Mouse (Mus musculus) gastrocnemius, adult 8-10 months (tissue): Measurements from ENCODE around the gene Ceacam1. TPM values are rescaled to one million over a fixed set of nuclear protein-coding genes. Genes with fewer than 3 reads are reported as not detected.
"Not testable (repeated sequence)": the region's sequence is repeated elsewhere in the genome, so short reads cannot be mapped to it uniquely, and the experiment has no call there.

Experiments used
- DNase-seq, 2 experiments: peaks; one replicate each; pipeline ENCODE4 v3.0.0; 2022; ENCODE audit warnings: low spot score in 2 of 2
- total RNA-seq, 4 experiments: library from RNA; stranded (reverse); gene quantifications; 2 replicates each; pipeline ENCODE4 v1.2.4; 2022

Ceacam1 gene
- total RNA-seq, 4 experiments from 2014 or later: 1.9 to 4.8 (median 3.3) TPM

DNA sequence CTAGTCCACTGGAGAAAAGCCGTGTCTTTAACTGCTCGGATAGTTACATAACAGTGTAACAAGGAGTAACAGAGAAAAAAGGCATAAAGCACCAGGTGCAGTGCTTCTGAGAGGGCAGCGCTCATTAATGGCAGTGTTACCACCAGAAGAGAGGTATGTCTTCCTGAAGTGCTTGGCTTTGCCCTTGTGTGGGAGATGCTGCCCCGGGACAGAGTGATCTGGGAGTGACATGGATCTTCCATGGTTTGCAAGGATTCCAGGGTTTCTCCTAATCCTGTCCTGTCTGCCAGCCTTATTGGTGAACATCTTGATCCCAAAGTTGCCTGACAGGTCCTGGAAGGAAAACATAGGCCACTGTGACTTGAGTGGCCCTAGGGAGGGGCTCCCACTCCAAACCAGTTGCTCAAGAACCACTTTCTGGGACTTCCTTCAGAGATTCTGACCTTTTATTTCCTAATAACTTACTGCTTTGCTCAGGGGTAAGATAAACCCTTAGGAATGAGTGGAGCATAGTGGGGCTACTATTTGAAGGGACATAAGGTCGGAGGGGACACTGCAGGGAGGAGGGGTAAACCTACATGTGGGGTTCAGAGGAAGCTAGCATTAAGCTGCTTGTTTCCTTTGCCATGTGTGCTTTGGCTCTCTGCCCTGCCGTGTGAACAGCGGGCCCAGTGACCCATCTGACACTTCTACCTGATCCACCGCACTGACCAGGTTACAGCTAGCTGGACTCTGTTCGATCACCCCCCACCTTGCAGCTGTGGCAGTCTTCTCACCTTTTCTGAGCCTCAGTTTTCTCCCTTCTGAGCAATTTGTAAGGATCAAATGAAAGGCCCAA is 37.2 kb downstream of the Ceacam1 start:
- DNase-seq: no peak

DNA sequence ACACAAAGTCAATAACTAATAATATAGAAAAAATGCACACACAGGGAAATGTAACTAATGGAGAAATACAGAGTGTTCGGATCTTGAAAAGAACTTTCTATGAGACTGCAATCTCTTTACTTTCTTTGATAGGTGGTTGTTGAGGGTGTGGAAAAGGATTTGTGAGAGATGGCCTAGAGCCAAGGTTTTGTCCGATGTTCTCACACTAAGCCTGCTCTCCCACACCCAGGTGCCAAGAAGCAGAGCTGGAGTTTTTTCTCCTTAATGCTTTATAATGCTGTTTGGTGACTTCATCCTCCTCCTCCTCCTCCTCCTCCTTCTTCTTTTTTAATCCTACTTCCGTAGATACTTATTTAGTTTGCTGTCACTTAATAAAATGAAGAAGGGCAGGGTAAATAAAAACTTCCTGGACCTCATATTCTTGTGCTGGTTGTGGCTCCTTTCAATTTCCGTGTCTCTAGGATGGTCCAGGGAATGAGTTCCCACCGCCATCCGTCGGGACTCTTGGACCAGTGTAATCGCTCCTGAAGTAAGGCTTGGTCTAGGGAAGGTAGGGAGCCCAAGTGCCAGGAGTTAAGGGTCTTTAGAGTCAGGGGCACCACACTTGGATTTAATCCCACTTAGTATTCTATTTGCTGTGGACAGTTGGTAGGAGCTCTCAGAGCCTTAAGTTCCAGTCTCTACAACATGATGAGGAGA is 38.1 kb downstream of the Ceacam1 start:
- DNase-seq: no peak

DNA sequence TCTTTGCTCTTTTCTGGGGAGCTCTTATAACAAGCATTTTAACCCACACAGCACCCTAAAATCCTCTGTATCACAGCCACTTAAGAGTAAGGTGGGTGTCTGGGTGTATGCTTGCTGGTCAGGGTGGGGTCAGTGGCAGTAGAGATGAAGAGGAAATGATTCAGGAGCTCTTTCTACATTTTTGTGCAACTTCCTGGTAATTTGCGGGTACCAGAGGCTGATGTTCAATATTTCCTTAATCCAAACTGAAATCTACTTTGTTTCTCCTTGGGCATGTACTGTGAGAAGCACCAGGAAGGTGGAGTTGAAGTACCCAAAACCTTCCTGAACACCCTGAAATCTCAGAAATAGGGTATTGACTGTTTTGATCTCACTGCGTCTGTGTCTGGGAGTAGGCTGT is 40.7 kb downstream of the Ceacam1 start:
- DNase-seq: no peak

DNA sequence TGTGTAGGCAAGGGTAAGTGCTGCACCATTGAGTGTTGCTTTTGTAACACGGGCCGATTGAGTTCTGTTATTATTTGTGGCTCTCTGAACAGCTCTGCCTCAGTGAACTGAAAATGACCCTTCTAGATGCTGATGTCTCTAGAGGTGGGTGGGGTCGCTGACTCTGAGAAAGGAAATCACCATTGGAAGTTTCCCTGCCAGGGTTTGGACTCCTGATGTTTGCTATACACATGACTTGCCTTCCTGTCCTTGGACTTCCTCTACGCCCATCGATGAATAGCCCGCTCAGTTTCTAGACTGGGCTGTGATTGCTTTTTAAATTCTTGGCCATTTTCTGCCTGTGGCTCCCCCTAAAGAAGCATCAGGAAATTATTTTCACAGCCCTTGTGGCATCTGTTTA is 41.2 kb downstream of the Ceacam1 start:
- DNase-seq: no peak

DNA sequence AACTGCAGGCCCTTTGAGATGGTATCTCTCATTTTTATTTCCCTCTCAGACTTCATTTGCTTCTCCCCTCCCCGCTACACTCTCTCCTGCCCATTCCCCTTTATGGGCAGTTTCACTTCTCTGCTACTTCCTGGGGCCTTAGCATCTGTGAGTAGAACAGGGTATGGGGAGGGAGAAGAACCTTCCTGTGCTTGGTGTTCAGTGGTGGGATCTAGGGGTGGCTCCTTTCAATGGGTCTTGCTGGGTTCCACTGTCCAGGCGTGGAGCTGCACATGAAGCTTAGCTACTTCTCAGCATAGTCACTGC is 41.9 kb downstream of the Ceacam1 start:
- no peak for DNase-seq

DNA sequence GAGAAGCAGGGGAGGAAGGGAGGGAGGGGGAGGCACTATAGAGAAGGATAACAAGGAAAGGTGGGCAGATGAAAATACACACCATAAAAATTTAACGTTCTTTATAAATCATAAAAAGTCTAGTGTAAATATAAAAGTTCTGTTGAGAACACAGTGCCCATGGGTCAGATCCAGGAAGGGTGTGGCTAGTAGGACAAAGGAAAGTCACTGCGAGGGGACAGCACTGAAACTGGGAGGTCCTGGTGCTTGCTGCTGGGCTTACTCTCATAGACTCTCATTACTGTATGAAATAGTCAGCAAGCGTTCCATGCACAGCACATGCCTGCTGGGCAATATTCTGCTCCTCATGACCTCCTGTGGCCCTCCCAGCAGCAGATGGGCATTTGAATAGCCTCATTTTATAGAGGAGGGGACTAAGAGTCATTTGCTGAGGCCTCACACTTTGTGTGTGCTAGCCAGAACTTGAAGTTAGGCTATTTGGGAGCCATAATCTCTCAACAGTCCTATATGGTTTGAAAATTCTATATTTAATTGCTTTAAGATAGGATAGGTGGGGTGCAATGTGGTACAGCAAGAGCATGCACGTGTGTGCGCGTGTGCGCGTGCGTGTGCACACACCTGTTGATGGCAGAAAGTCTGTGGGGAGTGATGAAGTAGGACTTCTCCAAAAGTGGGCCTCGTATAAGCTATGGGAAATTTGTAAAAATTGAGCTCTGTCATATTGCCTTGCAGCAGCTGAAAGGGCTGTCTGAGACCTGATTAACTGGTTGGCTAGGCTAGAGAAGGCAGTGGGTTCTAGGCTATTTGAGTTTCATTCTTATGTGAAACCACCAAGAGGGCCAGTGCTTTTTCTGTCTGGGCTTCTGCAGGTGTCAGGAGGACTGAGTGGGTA is 42.5 kb downstream of the Ceacam1 start:
- no peak for DNase-seq

DNA sequence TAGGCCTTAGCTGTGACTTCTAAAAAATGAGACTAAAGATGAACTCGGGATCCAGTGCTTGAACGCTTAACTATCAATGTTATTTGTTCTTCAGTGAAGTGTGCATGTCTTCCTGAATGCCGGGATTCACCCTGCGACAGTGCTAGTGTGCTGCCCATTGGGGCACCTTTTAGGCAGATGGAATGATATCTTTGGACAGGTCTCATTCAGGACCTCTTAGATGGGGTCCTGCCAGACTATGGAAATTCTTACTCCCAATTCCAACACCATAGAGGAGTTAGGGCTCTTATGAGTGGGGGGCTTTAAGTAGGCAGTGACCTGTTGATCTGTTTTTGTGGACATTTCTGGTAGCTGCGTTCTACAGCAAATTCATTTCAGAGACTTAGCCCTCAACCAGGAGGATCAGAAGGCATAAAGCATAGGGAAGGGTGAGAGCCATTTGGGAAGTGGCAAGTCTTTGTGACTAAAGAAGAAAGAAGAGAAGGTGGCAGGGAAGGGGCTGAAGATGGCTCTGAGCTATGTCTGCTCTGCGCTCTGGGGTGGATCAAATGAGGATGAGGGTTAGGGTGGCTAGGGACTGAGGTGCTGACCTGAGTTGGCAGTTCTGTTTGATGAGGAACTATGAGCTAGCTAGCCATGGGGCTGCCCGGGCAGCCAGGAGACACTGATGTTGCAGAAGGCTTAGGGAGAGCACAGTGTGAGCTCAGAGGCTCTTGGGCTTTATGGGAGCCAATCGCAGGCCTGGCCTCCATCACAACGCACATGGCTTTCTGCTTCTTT is 43.4 kb downstream of the Ceacam1 start:
- DNase-seq: no peak

DNA sequence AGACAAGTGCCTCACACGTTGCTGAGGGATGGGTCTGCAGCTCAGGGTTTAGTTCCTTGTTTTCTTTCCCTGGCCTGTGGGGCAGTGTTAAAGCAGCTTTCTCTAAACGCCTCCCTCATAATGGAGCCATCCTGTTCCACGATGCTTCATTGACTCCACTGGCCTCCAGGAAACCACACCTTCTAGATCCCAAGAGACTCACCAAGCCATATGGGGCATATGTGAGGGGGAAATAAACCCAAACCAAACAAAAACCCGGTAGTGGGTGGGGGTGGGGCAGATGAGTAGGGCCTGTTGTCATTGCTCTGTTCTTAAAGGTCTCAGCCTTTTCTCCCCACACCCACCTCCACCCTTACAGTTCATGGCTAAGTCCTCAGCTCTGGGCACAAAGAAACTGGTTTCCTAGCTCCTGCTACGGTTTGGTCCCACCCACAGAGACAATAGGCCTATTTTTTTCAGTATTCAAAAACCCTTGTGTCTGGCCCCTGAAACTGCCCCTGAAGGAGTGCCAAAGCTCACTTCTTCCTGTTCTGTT is 44.3 kb downstream of the Ceacam1 start:
- no peak for DNase-seq

DNA sequence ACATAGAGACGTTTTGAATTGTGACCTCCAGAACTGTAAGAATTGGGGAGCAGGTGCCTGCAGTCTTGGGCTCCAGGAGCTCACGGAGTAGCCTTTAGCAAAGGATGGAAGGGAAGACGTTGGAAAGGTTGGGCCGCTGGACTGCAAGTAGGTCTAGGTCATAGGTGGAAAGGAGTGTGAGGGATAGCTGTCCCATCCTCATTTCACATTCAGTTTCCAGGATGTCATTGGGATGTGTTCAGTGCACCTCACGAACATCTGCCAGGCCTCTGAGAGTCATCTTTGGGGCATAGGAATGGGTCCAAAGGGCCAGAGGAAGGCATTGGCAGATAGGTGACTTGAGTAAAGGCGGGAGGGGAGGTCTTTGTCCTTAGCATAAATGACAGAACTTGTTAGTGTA is 45.0 kb downstream of the Ceacam1 start:
- DNase-seq: no peak

DNA sequence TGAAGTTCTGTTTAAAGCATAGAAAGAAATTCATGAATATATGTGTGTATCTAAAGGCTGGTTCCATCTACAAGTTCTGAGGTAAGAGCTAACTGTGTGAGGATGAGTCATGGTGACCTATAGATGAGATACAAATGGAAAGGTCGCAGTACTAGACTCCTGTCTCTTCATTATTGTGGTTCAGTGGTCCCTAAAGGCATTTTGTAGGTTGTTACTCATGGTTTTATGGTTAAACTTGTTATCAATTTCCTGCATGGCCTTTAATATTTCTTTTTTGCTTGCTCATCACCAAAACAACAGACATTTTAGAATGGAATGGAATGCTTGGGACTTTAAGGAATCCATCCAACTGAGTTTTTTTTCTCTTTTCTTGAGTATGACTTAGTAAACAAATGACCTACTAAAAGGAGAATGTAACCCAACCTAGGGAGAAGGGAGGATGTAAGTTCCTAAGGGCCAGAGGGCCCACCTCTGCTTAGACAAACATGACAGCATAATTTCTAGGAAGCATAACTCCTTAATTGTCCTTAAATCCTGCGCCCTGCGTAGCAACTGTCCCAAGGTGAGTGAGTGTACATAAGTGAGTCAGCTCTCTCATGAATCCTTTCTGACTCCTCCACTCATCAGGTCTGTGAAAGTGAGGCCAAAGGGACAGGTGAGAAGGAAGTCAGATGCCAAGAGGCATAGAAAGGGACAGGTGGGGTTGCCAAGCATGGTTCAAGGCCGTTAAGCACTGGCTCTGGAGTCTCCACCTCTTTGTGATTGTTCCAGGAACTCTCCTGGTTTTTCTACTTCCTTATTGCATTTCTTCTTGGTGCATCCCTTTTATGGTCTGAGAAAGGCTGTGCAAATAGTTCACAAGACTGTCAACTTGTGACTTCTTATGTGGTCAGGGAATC is 47.3 kb downstream of the Ceacam1 start:
- DNase-seq: no peak

DNA sequence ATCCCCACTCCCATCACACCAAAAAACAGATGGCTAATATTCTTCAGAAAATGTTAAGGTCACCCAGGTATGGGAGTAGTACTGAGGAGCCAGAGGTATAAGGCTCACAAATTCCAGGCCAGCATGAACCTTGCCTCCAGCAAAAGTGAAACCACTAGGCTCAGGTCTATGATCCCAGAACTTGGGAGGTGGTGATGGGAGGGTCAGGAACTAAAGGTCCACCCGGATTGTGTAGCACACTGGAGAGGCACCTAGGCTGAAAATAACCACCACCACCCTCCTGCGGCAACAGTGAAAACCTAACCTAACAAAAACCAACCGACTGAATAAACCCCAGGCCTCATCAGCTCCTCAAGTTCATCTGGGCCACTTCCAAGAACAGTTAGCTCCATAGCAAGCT is 49.1 kb downstream of the Ceacam1 start:
- DNase-seq: no peak

DNA sequence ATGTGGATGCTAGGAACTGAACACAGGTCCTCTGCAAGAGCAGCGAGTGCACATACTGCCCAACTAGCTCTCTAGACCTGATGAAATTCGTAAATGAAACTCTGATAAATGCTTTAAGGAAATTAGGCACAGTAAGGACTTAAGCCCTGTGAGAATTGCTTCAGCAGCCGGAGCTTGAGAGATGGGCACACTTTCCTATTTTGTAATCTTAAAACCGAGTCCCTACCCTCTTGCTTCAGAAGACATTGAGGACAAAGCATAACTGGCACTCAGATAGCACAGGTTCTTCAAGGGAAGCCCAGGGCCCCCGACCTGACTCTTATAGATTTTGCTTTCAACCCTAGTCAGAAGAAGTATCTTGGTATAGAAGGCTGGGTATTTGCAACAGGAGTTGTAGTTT is 50.3 kb downstream of the Ceacam1 start:
- no peak for DNase-seq

DNA sequence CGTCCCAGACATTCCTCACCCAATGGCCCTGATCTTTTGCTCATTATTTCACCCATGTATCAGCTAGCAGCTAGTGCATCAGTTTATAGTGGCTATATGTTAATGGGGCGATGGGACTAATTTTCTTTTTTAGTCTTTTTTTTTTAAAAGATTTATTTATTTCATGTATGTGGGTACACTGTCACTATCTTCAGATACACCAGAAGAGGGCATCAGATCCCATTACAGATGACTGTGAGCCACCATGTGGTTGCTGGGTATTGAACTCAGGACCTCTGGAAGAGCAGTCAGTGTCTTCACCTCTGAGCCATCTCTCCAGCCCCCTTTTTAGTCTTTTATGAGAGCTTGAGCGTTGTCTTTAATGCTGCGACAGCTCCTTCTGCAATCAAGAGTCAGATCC is 51.0 kb downstream of the Ceacam1 start:
- DNase-seq: not testable (repeated sequence)

DNA sequence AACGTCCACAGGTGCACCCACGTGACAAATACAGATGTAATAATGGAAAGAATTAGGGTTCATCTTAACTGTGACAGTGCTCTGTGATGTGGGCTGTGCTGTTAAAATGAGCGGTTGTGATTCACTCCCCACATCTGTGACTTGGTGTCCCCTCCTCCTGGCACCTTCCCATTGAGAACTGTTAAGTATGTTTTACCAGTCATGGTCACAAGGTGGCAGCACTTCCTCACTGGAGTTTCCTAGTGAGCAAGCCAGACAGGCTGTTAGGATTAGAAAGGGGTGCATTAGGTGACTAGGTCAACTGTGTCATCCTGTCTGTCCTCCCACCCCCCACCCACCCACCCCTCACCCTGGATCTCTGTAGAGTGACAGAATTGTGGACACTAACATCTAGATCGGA is 53.0 kb downstream of the Ceacam1 start:
- DNase-seq: peak; percentile 50 to 58

DNA sequence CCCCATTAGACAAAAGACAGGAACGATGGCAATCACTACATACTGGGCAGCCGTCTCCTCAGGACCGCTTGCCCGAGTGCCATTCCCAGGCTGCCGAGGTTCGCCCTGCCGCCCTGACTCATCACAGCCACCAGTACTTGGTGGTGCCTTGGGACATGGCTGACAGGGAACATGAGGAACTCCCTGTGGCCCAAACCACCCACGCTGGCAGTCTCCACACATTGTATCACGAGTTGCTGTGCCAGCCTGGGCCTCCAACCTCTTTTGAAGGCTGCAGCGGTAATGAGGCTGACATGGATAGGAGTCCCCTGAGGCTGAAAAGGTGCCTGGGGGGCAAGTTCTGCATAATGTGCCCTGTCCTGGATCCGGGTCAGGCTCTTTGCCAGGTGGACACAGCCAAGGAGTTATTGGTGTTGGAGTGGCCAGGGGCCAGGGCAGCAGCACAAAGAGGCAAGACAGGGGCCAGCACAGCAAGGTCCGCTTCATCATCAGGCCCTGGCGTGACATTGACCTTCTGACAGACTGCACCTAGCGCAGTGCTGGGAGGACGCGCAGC is 55.0 kb downstream of the Ceacam1 start:
- DNase-seq: no peak

DNA sequence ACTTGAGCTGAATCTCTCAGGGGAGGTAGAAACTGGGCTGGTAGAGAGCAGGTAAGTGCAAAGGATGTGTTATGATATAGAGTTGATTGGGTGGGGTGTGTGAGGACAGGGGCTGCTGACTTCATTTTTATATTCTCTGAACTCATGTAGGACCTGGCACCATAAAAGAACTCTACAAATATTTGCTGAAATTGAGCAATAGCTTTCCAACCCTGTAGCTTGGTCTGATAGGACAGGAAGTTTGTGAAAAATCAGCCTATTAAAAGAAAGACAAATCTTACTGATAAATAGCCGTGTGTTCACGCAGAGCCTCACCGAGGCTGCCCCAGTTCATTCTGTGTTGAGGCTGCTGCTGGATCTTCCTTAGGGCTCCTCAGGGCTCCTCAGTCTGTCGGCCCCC is 57.5 kb downstream of the Ceacam1 start:
- DNase-seq: no peak

DNA sequence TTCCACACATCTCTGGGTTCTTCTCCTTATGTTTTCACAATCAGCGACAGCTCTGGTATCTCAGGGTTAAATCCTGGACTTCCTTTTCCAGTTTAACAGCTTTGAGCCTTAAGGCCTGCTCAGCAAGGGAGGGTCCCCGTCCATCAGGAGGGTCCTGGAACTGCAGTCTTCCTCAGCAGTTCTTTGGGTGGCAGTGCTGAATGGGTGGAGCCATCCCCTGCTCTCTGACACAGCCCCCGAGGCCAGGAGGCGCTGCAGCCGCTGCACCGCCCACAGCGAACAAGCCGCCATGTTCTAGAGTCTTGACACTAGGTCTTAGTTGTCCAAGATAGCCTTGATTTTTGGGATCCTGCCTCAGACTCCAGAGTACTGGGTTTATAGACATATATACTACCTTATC is 57.9 kb downstream of the Ceacam1 start:
- DNase-seq: no peak

DNA sequence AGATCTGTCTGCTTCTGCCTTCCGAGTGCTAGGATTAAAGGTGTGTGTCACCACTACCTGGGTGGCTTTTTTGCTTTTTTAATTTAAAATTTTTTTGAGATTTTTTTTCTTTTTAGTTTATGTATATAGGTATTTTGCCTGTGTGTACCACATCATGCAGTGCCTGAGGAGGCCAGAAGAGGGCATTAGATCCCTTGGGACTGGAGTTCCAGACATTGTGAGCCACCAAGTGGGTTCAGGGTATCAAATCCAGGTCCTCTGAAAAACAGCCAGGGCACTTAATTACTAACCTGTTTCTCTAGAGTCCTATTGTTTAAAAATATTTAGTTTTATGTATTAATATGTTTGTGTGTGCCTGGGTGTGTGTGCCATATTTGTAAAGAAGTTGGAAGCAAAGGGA is 59.8 kb downstream of the Ceacam1 start:
- no peak for DNase-seq

DNA sequence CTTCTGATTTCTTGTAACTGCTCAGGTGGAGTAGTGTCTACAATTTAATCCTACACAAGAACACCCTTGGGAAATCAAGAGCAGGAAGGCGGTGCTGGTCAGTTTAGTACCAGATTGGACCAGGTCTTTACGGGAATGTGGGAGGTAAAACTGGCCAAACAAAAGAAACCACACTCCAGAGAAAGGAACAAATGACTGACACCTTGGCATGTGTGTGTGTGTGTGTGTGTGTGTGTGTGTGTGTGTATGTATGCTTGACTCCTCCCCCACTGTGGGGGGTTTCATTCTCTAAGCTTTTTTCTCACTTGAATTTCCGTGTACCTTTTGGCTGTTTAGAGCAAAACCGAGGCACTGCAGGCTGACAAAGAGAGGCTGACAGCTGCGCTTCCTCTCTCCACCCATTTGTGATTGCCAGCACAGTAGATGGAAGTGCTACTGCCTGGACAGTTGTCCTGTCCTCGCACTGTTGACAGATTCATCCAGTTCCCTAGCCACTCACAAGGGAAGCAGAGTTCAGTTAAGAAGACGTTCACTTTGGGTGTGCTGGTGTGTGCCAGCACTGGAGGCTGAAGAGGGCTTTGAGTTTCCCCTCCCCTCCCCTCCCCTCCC is 64.5 kb downstream of the Ceacam1 start, which contains the start of gene Cxcl17:
TSS of gene Cxcl17 (minus strand) at position 54 of the 609 bp plus-strand sequence.
- DNase-seq: no peak
